Mouse (Mus musculus) cerebellum, adult 2 months (tissue): ENCODE measurements at regions not wholly inside any gene's neighbourhood (a gene's known extent, or its start where the extent isn't known, plus 50 kb on each side); places are given as distances from the start of the nearest gene placed in this dataset.

Source experiments
- CTCF ChIP-seq: fragments of 200-500 bp; IDR thresholded peaks from 2 replicates; pipeline ENCODE4 v1.5.1; 2011; ENCODE audit warnings: low read depth, mild to moderate bottlenecking, control low read depth, low read length, moderate library complexity, borderline replicate concordance; ENCODE audit not compliant: insufficient read depth
- POLR2A ChIP-seq: fragments of 200-500 bp; IDR thresholded peaks from 2 replicates; pipeline ENCODE4 v1.6.1; 2011; ENCODE audit warnings: low read length, control low read depth, borderline replicate concordance; ENCODE audit not compliant: insufficient read depth

- TF ChIP-seq CTCF: no peak
- TF ChIP-seq POLR2A: no peak
Observed at GRCm38 (mm10) chr10:67695891-67696853, 147.4 kb upstream of the Ado start.
